Mouse (Mus musculus): ENCODE results near the gene Pou4f1. TPM values are rescaled to one million over a fixed set of nuclear protein-coding genes. Genes with fewer than 3 reads are reported as not detected.
"Not testable (repeated sequence)": the region's sequence is repeated elsewhere in the genome, so short reads cannot be mapped to it uniquely, and the experiment has no call there.

Pou4f1 gene
- total RNA-seq (2021), result not detected
- long read RNA-seq, experiment 1, result 0 reads
- long read RNA-seq, experiment 2, result 0 reads

GRCm38 (mm10) chr14:104467966-104468622, at the start of gene Pou4f1:
TSS of gene Pou4f1 (minus strand) at chr14:104467999.
- no peak for DNase-seq (ENCODE audit: low spot score in 2 of 2)

DNA sequence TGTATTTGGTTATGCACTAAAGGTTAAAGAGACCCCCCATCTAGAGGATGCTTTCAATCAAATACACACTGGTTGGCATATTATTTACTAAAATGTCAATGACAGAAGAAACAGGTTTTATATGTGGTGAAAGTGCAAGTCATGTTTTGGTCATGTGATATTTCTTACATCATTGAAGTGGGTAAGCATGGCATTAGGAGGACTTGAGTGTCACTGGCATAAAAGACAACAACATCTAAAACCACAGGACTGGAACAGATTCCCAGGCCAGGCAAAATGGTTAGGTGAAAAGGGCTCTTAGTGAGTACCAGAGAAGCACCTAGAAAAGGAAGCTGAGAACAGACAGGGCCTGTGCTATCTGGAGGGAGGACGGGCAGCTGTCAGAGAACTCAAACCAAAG, 43.9 kb upstream of the Pou4f1 start:
- DNase-seq (ENCODE audit: low spot score in 2 of 2), result no peak

- not testable (repeated sequence) for DNase-seq (ENCODE audit: low spot score in 2 of 2)
Measured at GRCm38 (mm10) chr14:104502761-104503160, 35.0 kb upstream of the Pou4f1 start.

DNA sequence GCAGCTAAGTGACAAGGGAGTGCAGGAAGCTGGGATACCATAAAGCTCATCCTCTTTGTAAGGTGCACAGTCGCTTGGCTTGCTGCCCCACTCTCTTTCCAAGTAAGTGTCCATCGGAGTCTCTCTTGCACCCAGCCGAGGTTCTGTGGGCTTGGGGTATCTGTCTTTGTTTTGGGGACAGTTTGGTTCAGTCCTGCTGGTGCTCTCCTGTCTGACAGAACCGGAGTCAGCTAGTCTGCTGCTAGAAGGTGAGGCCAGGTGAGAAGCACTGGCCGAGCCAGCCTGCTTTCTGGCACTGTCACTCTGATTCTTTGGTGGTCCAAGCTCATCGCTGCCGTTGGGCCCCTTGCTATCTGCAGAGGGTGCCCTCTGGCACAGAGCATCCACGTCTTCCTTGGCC, 12.0 kb upstream of the Pou4f1 start:
- no peak for DNase-seq (ENCODE audit: low spot score in 2 of 2)

- DNase-seq (ENCODE audit: low spot score in 2 of 2), result no peak
Measured at GRCm38 (mm10) chr14:104478593-104478992, 10.8 kb upstream of the Pou4f1 start.

GRCm38 (mm10) chr14:104477616-104478015, 9.8 kb upstream of the Pou4f1 start:
- no peak for DNase-seq (ENCODE audit: low spot score in 2 of 2)

DNA sequence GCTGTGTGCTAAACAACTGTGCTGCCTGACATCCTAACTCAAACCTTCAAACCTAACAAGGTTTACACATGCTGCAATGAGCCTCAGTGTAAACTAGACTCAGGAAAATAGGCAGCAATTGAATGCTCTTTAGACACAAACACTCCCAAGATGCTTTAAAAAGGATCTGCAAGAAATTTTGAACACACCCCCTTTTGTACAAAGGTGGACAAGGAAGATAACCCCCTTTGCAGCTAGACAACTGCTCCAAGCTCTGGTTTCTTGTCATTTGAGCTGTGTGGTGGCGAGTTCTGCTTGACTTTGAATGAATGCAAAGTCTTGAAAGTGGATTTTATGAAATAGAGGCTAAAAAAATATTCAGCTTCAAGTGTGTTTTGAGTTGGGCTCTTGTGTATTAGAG, 7.6 kb upstream of the Pou4f1 start:
- DNase-seq (ENCODE audit: low spot score in 2 of 2), result no peak

GRCm38 (mm10) chr14:104468623-104468970, 798 bp upstream of the Pou4f1 start:
- no peak for DNase-seq (ENCODE audit: low spot score in 2 of 2)

- no peak for DNase-seq (ENCODE audit: low spot score in 2 of 2)
Measured at GRCm38 (mm10) chr14:104467133-104467965, 450 bp downstream of the Pou4f1 start.

DNA sequence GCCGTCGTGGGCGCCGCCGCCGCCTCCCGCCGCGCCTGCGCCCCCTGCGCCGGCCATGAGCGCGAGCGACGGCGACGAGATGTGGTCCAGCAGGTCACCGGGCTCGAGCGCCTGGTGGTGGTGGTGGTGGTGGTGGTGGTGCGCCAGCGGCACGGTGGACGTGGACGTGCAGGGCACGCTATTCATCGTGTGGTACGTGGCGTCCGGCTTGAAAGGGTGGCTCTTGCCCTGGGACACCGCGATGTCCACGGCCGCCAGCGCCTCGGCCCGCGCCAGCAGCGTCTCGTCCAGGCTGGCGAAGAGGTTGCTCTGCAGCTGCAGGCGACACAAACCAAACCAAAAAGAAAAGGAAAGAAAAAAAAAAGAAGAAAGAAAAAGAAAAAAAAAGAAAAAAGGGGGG, 1.2 kb downstream of the Pou4f1 start:
- no peak for DNase-seq (ENCODE audit: low spot score in 2 of 2)

DNA sequence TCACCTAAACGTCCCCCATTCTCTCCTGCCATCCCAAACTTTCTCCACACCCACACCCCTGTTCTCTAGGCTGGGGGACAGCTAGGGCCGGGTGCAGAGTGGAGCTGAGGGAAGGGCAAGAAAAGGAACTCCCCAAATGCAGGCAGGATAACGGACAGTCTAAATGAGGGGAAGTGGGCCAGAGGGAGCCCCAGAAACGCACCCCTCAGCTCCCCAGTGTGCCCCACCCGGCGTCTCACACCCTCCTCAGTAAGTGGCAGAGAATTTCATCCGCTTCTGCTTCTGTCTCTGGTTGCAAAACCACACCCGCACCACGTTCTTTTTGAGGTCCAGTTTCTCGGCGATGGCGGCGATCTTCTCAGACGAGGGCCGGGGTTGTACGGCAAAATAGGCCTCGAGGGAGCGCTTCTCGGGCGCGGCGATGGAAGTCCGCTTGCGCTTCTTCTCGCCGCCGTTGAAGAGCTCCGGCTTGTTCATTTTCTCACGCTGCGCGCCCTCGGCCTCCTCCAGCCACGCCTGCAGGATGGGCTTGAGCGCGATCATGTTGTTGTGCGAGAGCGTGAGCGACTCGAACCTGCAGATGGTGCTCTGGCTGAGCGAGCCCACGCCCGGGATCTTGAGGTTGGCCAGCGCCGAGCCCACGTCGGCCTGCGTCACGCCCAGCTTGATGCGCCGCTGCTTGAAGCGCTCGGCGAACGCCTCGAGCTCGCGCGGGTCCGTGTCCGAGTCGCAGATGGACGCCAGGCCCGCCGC, 2.1 kb downstream of the Pou4f1 start:
- no peak for DNase-seq (ENCODE audit: low spot score in 2 of 2)

GRCm38 (mm10) chr14:104464841-104465240, 3.0 kb downstream of the Pou4f1 start:
- DNase-seq (ENCODE audit: low spot score in 2 of 2), result no peak

GRCm38 (mm10) chr14:104463631-104464250, 4.1 kb downstream of the Pou4f1 start:
- no peak for DNase-seq (ENCODE audit: low spot score in 2 of 2)

DNA sequence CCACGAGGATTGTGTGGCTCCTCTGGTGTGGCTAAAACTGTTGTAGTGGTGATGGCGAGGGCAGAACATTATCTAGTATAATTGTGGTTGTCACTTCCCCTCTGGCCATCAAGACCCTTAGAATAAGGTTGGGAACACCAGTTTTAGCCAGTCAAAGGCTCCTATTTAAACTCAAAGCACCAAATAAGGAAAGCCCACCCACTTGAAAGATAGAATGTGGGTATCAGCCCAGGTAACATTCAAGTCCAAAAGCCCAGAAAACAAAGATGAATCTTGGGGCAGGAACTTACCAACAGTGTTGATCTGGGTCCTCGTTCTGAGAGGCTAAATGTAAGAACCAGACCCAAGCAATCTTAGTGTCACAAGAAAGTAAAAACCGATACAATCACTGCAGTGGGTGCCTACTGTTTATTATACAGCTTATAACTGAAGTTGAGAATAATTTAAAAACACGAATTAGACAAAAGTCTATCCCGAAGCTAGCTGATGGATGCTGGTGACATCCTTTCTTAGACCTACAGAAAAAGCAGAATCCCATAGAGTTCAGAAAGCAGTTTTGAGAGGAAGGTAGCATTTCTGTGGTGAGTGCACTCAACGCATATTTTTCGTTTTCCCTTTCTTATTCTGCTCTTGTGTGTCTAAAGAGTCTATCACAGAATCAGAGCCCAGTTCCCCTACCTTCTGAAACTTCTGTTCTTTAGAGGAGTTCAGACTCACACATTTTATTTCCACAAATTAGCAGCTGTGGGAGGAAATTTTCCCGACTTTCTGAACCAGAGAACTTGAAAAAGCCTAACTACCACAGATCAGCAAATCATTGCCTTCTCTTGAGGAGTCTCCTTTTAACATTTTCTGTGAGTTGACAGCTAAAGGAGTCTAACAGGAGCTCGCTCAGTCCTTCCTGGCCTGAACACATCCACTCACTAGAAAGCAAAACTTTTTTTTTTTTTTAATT, 6.2 kb downstream of the Pou4f1 start:
- DNase-seq (ENCODE audit: low spot score in 2 of 2), result no peak

DNA sequence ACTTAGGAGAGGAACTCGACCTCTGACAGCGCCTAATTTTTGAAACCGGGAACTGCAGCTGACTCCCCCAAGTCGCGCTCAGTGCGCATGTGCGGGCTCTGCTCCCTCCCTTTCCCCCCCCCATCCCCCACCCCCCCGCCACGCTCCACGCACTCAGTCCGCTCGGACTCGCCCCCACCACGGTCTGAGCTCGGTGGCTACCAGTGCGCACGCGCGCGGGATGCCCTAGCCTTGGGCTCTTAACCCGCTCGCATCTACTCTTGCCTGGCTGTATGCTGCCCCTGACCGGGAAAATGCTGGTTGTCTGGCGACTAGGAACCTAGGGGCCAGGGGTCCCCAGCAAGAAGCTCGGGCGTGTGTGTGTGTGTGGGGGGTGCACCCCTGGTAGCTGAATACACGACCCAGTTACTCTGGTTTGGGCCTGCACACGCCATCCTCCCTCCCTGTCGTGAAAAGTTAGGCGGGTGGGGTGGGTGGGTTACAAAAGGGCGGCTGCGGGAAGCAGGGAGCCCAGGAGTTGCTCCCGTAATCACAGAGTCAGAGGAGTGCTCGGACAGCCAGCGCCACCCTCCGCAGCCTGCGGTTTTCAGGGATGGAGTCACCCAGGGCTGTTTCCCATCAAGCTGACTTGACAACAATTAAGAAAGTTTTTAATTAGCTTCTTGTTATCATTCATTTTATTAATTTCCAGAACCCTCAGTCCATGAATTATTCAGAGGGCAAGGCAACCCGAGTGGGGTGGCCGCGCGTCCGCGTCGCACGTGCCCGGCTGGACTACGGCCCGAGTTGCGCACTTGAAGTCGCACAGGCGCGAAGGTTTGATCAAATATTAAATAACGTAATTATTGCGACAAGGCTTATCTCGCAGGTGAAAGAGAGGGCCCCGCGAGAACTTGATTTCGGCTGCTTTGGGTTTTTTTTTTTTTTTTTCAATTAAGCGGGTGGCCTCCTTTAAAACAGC, 7.2 kb downstream of the Pou4f1 start:
- DNase-seq (ENCODE audit: low spot score in 2 of 2), result no peak

- DNase-seq (ENCODE audit: low spot score in 2 of 2), result no peak
Measured at GRCm38 (mm10) chr14:104459513-104460111, 8.2 kb downstream of the Pou4f1 start.

DNA sequence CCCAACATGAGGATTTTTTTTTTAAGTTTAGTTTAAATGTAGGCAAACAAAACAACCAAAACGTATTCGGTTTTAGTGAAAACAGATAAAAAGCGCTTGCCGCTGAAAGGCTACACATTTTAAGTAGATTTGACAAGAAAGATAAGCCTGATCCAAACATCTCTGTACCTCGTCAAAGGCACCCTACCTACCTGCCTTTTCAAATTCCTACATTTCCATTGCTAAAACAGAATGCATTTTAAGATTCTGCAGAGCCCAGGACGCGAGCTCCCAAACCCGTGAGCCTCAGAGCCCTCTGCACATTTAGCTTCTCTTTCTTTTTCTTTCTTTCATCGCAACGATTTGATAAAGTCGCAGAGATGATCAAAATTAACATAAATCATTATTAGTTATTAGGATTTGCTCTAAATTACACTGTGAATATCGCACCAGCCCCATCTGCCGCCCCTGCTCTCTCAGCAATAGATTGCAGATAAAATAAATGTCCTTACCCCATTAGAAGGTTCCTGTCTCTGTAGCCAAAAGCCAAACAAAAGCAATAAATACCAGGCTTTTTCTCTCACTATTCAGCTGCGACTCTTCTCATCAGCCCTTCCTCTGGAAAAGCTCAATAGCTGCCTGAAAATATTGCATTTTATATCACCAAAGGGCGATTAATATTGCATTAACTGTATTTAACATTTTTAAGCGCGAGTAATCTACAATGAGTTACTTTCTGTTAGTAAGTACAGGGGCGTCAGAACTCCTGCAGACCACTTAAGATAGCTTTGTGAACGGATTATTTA, 8.9 kb downstream of the Pou4f1 start:
- no peak for DNase-seq (ENCODE audit: low spot score in 2 of 2)

Measured in layer of hippocampus, postnatal 14 days (tissue).